Mouse (Mus musculus) heart, postnatal 0 days (tissue): ENCODE measurements around the gene Camk2n2. TPM values are rescaled to one million over a fixed set of nuclear protein-coding genes. Genes with fewer than 3 reads are reported as not detected.

Experiments used
- ATAC-seq: fragments of 200-750 bp; cut with Nextera tagmentation; 2 replicates; pipeline ENCODE4 v1.8.0; 2017; ENCODE audit warnings: low read depth, moderate number of reproducible peaks, moderate library complexity; ENCODE audit not compliant: insufficient read depth
- DNase-seq: peaks from one replicate; pipeline ENCODE4 v3.0.0-alpha.2; 2016; ENCODE audit warnings: low spot score
- H3K27ac ChIP-seq: fragments of 300-500 bp; sonication (generic); 2 replicates; pipeline ENCODE4 v1.5.1; 2014; ENCODE audit warnings: low read depth, mild to moderate bottlenecking
- H3K27me3 ChIP-seq: fragments of 300-500 bp; sonication (generic); 2 replicates; pipeline ENCODE4 v1.6.1; 2014; ENCODE audit warnings: low read length, mixed read lengths; ENCODE audit not compliant: control insufficient read depth, insufficient read depth
- H3K36me3 ChIP-seq: fragments of 300-500 bp; sonication (generic); replicated peaks from 2 replicates; pipeline ENCODE4 v1.6.1; 2014; ENCODE audit warnings: low read length, mixed read lengths; ENCODE audit not compliant: control insufficient read depth, insufficient read depth
- H3K4me1 ChIP-seq: fragments of 300-500 bp; sonication (generic); 2 replicates; pipeline ENCODE4 v1.6.1; 2014; ENCODE audit warnings: antibody characterized with exemption; ENCODE audit not compliant: control insufficient read depth, insufficient read depth
- H3K4me2 ChIP-seq: fragments of 300-500 bp; sonication (generic); 2 replicates; pipeline ENCODE4 v1.6.1; 2014; ENCODE audit warnings: low read depth, mild to moderate bottlenecking, low read length, moderate library complexity
- H3K4me3 ChIP-seq: fragments of 300-500 bp; sonication (generic); 2 replicates; pipeline ENCODE4 v1.5.1; 2014; ENCODE audit warnings: low read depth, low read length
- H3K9ac ChIP-seq: fragments of 300-500 bp; sonication (generic); replicated peaks from 2 replicates; pipeline ENCODE4 v1.6.1; 2014; ENCODE audit warnings: low read depth, low read length, mixed read lengths
- H3K9me3 ChIP-seq: fragments of 300-500 bp; sonication (generic); replicated peaks from 2 replicates; pipeline ENCODE4 v1.6.1; 2016; ENCODE audit warnings: low read length; ENCODE audit not compliant: control insufficient read depth
- CTCF ChIP-seq: IDR thresholded peaks from 2 replicates; pipeline ENCODE4 v1.5.1; 2016; ENCODE audit warnings: antibody characterized with exemption, control low read depth, low read depth
- EP300 ChIP-seq: IDR thresholded peaks from 2 replicates; pipeline ENCODE4 v1.6.1; 2016; ENCODE audit warnings: antibody characterized with exemption, low read depth
- WGBS: fragments of 180-500 bp; shearing (Covaris S2); extraction: QIAGEN DNeasy Blood & Tissue Kit; methylation state at CpG from one replicate; pipeline ENCODE4 v1.1.7; 2014; 5-methylcytosine and 5-hydroxymethylcytosine counted together
- polyA plus RNA-seq: library from polyadenylated mRNA; unstranded; fragments of >200 nt; fragmentation: Nextera tagmentation; extraction: Ambion mirVana; gene quantifications from 2 replicates; pipeline ENCODE4 v1.2.1, GENCODE M21; 2015
- total RNA-seq: library from RNA; depleted of rRNA; stranded (reverse); fragments of >200 nt; gene quantifications from 2 replicates; pipeline ENCODE4 v1.2.3, GENCODE M21; 2014; ENCODE audit warnings: low replicate concordance

The Camk2n2 gene
- total and polyA plus RNA-seq, 2 experiments from 2014 or later, result 0.34 to 1.5 TPM

- H3K9me3 ChIP-seq, result no peaks in the 10 kb centered on the region
- no peak for TF ChIP-seq EP300
- TF ChIP-seq CTCF, result no peak
- peaks cover 15% of the 10 kb centered on the region for H3K4me1 ChIP-seq
- 8% methylated on average over 12 of the region's 12 CpGs for WGBS
- peak overlapping the region; percentile 80 for H3K9ac ChIP-seq
- H3K4me2 ChIP-seq, result peak overlapping the region; percentile 63
- H3K27ac ChIP-seq, result 0 out of 2 replicates have a peak overlapping the region, but pooled peaks have one; percentile 33
- H3K36me3 ChIP-seq, result peaks cover 26% of the 10 kb centered on the region
- ATAC-seq (no peak), DNase-seq (no peak)
- H3K27me3 ChIP-seq, result no peaks in the 10 kb centered on the region
- H3K4me3 ChIP-seq, result peak overlapping the region; percentile 81
These were observed 30.8 kb upstream of the Camk2n2 start for GRCm38 (mm10) chr16:20651947-20652310.

- H3K27me3 ChIP-seq, result no peaks in the 10 kb centered on the region
- peak within 1 kb of the TSS; percentile 63 for H3K4me2 ChIP-seq
- 2% methylated on average over 45 of the region's 46 CpGs for WGBS
- peak within 1 kb of the TSS; percentile 80 for H3K9ac ChIP-seq
- H3K27ac ChIP-seq, result peak within 1 kb of the TSS; percentile 67
- H3K36me3 ChIP-seq, result peaks cover 20% of the 10 kb centered on the region
- DNase-seq (peak; percentile 90), ATAC-seq (peak; percentile 97)
- H3K4me1 ChIP-seq, result peaks cover 15% of the 10 kb centered on the region
- peak; percentile 24; the same call in 1 of the 2 replicates for TF ChIP-seq CTCF
- TF ChIP-seq EP300, result no peak
- H3K4me3 ChIP-seq, result peak within 1 kb of the TSS; percentile 81
- no peaks in the 10 kb centered on the region for H3K9me3 ChIP-seq
These were observed 30.2 kb upstream of the Camk2n2 start, which contains the start of gene Psmd2 for GRCm38 (mm10) chr16:20651076-20651946. TSS of gene Psmd2 (plus strand) at chr16:20651652.

GRCm38 (mm10) chr16:20643911-20644310 is 22.8 kb upstream of the Camk2n2 start:
- ATAC-seq (no peak), DNase-seq (no peak)
- H3K27ac ChIP-seq, result no peak overlapping the region
- no peaks in the 10 kb centered on the region for H3K36me3 ChIP-seq
- 79% methylated on average over 7 of the region's 7 CpGs for WGBS
- no peaks in the 10 kb centered on the region for H3K9me3 ChIP-seq
- H3K4me3 ChIP-seq, result no peak overlapping the region
- H3K4me1 ChIP-seq, result no peaks in the 10 kb centered on the region
- H3K4me2 ChIP-seq, result no peak overlapping the region
- H3K27me3 ChIP-seq, result no peaks in the 10 kb centered on the region
- TF ChIP-seq CTCF (no peak), EP300 (no peak)
- H3K9ac ChIP-seq, result no peak overlapping the region

GRCm38 (mm10) chr16:20642161-20642560 is 21.1 kb upstream of the Camk2n2 start:
- no peaks in the 10 kb centered on the region for H3K9me3 ChIP-seq
- no peak overlapping the region for H3K9ac ChIP-seq
- no peak for ATAC-seq
- no peaks in the 10 kb centered on the region for H3K36me3 ChIP-seq
- WGBS, result 3% methylated on average over 8 of the region's 8 CpGs
- no peaks in the 10 kb centered on the region for H3K4me1 ChIP-seq
- no peaks in the 10 kb centered on the region for H3K27me3 ChIP-seq
- TF ChIP-seq EP300 (no peak), CTCF (peak; percentile 62)
- H3K27ac ChIP-seq, result no peak overlapping the region
- peak; percentile 25 for DNase-seq
- no peak overlapping the region for H3K4me2 ChIP-seq
- H3K4me3 ChIP-seq, result no peak overlapping the region

GRCm38 (mm10) chr16:20638367-20638766 is 17.3 kb upstream of the Camk2n2 start:
- Histone ChIP-seq H3K4me2 (no peak overlapping the region), H3K27ac (no peak overlapping the region), H3K4me3 (no peak overlapping the region), H3K36me3 (no peaks in the 10 kb centered on the region), H3K27me3 (no peaks in the 10 kb centered on the region), H3K9ac (no peak overlapping the region), H3K9me3 (no peaks in the 10 kb centered on the region), H3K4me1 (no peaks in the 10 kb centered on the region)
- TF ChIP-seq EP300, result no peak
- TF ChIP-seq CTCF, result no peak
- ATAC-seq (no peak), DNase-seq (no peak)
- 77% methylated on average over 8 of the region's 8 CpGs for WGBS

GRCm38 (mm10) chr16:20637410-20637809 is 16.3 kb upstream of the Camk2n2 start:
- Histone ChIP-seq H3K36me3 (no peaks in the 10 kb centered on the region), H3K4me1 (no peaks in the 10 kb centered on the region), H3K9ac (no peak overlapping the region), H3K4me2 (no peak overlapping the region), H3K9me3 (no peaks in the 10 kb centered on the region), H3K27me3 (no peaks in the 10 kb centered on the region), H3K4me3 (no peak overlapping the region), H3K27ac (no peak overlapping the region)
- TF ChIP-seq CTCF (no peak), EP300 (no peak)
- WGBS, result 57% methylated on average over 8 of the region's 8 CpGs
- DNase-seq (no peak), ATAC-seq (no peak)
